Mouse (Mus musculus) liver, postnatal 0 days (tissue): ENCODE data around the gene Rassf4.

Experiments used
- CTCF ChIP-seq: sonication (generic); IDR thresholded peaks from 2 replicates; pipeline ENCODE4 v1.5.1; 2016; ENCODE audit warnings: antibody characterized with exemption, low read depth
- EP300 ChIP-seq: IDR thresholded peaks from 2 replicates; pipeline ENCODE4 v1.6.1; 2016; ENCODE audit warnings: antibody characterized with exemption, low read depth, mild to moderate bottlenecking

DNA sequence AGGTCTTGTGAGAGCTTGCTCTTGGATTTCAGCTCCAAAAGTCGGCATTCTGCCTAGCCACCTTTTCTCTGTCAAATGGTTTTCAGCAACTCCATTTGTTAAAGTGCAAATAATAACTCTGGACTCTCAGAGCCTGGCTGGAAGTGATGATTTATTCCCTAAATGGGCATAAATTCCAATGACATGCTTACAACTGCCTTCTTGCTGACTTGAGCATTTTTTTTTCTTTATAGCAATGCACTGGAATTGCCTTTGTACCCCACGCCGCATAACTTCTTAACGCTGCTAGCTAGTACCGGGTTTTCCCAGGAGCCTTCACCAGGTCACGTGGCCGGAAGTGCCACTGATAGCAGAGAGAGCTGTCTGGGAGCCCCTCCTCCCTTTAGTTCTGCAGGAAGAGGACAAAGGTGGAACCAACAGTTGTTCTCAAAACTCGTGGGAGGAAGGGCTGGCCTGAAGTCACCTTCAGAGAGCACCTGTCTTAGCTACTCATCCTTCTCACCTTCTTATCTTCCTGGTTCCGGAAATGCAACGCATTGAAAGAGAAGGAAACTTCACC is 2.7 kb upstream of the Rassf4 start:
- TF ChIP-seq CTCF (no peak), EP300 (no peak)
